Mouse (Mus musculus): ENCODE data around the gene Dnm2. TPM values are rescaled to one million over a fixed set of nuclear protein-coding genes. Genes with fewer than 3 reads are reported as not detected.

The Dnm2 gene
- polyA plus RNA-seq, 1 experiment from 2014 or later, result 81.1 TPM

DNA sequence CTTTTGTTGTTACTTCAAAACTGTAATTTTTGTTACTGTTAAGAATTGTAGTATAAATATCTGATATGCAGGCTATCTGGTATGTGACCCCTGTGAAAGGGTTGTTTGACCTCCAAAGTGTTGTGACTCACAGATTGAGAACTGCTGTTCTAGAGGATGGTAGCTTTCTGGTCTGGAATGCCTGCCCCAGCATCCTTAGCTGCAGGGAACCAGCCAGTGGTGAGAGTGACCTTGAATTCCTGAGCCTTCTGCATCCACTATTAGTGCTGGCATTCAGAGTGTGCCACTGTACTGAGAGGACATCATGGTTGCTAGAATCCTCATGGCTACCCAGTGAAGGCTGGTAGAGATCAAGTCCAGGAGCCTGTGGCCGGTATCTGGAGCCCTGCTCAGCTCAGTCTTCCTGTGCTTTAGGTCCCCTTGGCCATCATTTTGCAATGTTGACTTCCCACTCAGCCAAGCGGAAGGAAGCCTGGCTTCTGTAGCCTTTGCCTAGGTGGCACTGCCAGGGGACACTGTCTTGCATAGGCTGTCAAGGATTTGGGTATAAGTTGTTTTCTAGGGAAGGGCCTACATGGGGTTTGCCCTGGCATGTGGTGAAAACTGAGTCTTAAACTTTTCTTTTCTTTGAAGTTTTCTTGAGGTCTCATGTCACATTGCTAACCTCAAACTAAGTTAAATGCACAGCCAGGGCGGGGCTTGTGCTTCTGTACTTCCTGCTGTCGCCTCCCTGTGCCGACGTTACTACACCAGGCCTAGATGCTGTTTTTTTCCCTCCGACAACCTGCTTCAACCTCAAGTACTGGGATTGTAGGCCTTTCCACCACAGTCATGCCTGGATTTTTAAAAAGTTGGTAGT lies 11.3 kb downstream of the Dnm2 start:
- H3K4me3 ChIP-seq (ENCODE audit: low read depth, low read length), result no peak overlapping the region
- TF ChIP-seq CTCF (IDR thresholded peaks at IDR 0.05) (no peak), EP300 (IDR thresholded peaks at IDR 0.05) (no peak)
- no peaks in the 10 kb centered on the region for H3K27me3 ChIP-seq (replicated peaks; ENCODE audit: insufficient read depth, low read length)
- H3K9me3 ChIP-seq (ENCODE audit: low read length), result no peaks in the 10 kb centered on the region
- peak overlapping the region; percentile 74; the same call in 1 of the 2 replicates for H3K27ac ChIP-seq (ENCODE audit: low read length)
- H3K4me1 ChIP-seq (ENCODE audit: insufficient read depth, low read depth, low read length), result peaks cover 20% of the 10 kb centered on the region; the same call in 1 of the 2 replicates
- no peaks in the 10 kb centered on the region for H3K36me3 ChIP-seq (ENCODE audit: insufficient read depth, low read length)
- WGBS, result 59% methylated on average over 7 of the region's 7 CpGs
- ATAC-seq, result no peak; the same call in 1 of the 2 replicates
- DNase-seq (ENCODE audit: low spot score), result peak; percentile 50
- no peak overlapping the region for H3K9ac ChIP-seq (replicated peaks; ENCODE audit: low read depth)
- H3K4me2 ChIP-seq (replicated peaks; ENCODE audit: low read depth, low read length), result no peak overlapping the region

- ATAC-seq, result no peak
- no peaks in the 10 kb centered on the region for H3K36me3 ChIP-seq (ENCODE audit: insufficient read depth, low read length)
- peak overlapping the region; percentile 74 for H3K27ac ChIP-seq (ENCODE audit: low read length)
- no peak for DNase-seq (ENCODE audit: low spot score)
- no peak for TF ChIP-seq EP300 (IDR thresholded peaks at IDR 0.05)
- no peak for TF ChIP-seq CTCF (IDR thresholded peaks at IDR 0.05)
- H3K9ac ChIP-seq (replicated peaks; ENCODE audit: low read depth), result no peak overlapping the region
- WGBS, result 92% methylated on average over 6 of the region's 6 CpGs
- no peak overlapping the region for H3K4me2 ChIP-seq (replicated peaks; ENCODE audit: low read depth, low read length)
- H3K4me3 ChIP-seq (ENCODE audit: low read depth, low read length), result no peak overlapping the region
- no peaks in the 10 kb centered on the region for H3K27me3 ChIP-seq (replicated peaks; ENCODE audit: insufficient read depth, low read length)
- H3K4me1 ChIP-seq (ENCODE audit: insufficient read depth, low read depth, low read length), result peaks cover 20% of the 10 kb centered on the region; the same call in 1 of the 2 replicates
- H3K9me3 ChIP-seq (ENCODE audit: low read length), result no peaks in the 10 kb centered on the region
Observed at GRCm38 (mm10) chr9:21437577-21437976, 12.9 kb downstream of the Dnm2 start.

GRCm38 (mm10) chr9:21438219-21438618 lies 13.5 kb downstream of the Dnm2 start:
- H3K4me1 ChIP-seq (ENCODE audit: insufficient read depth, low read depth, low read length), result peaks cover 20% of the 10 kb centered on the region; the same call in 1 of the 2 replicates

DNA sequence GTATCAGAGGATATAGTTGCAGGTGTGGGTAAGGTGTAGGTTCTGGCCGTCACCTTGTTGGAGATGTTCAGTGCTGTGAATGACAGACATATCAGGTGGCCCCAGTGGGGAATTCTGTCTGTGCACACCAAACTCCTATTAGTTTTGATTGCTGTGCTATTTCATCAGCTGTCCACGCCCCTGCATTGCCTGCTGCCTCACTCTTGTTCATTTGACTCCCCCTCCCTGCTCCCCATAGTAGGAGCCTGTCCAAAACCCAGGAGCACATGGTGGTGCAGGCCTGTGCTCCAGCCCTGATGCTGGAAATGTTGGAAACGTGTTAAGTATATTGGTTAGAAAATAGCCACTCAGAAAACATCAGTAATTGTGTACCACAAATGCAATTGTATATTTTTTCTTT lies 14.7 kb downstream of the Dnm2 start:
- WGBS, result 79% methylated on average over 3 of the region's 3 CpGs
- ATAC-seq (0 out of 2 replicates have a peak, but pooled peaks have one; percentile 28), DNase-seq (ENCODE audit: low spot score) (peak; percentile 37)
- no peak overlapping the region for H3K4me2 ChIP-seq (replicated peaks; ENCODE audit: low read depth, low read length)
- H3K36me3 ChIP-seq (ENCODE audit: insufficient read depth, low read length), result no peaks in the 10 kb centered on the region
- no peak overlapping the region for H3K9ac ChIP-seq (replicated peaks; ENCODE audit: low read depth)
- H3K9me3 ChIP-seq (ENCODE audit: low read length), result no peaks in the 10 kb centered on the region
- no peaks in the 10 kb centered on the region for H3K27me3 ChIP-seq (replicated peaks; ENCODE audit: insufficient read depth, low read length)
- TF ChIP-seq CTCF (IDR thresholded peaks at IDR 0.05), result no peak
- no peak for TF ChIP-seq EP300 (IDR thresholded peaks at IDR 0.05)
- H3K27ac ChIP-seq (ENCODE audit: low read length), result no peak overlapping the region
- peaks cover 20% of the 10 kb centered on the region; the same call in 1 of the 2 replicates for H3K4me1 ChIP-seq (ENCODE audit: insufficient read depth, low read depth, low read length)
- H3K4me3 ChIP-seq (ENCODE audit: low read depth, low read length), result no peak overlapping the region

More at GRCm38 (mm10) chr9:21438219-21438618, 13.5 kb downstream of the Dnm2 start:
- Histone ChIP-seq H3K4me2 (replicated peaks; ENCODE audit: low read depth, low read length) (no peak overlapping the region), H3K27me3 (replicated peaks; ENCODE audit: insufficient read depth, low read length) (no peaks in the 10 kb centered on the region), H3K36me3 (ENCODE audit: insufficient read depth, low read length) (no peaks in the 10 kb centered on the region), H3K4me3 (ENCODE audit: low read depth, low read length) (no peak overlapping the region), H3K9ac (replicated peaks; ENCODE audit: low read depth) (no peak overlapping the region), H3K27ac (ENCODE audit: low read length) (peak overlapping the region; percentile 74), H3K9me3 (ENCODE audit: low read length) (no peaks in the 10 kb centered on the region)
- DNase-seq (ENCODE audit: low spot score) (peak; percentile 87), ATAC-seq (peak; percentile 75)
- TF ChIP-seq EP300 (IDR thresholded peaks at IDR 0.05) (peak; percentile 81), CTCF (IDR thresholded peaks at IDR 0.05) (no peak)
- 40% methylated on average over 3 of the region's 3 CpGs for WGBS

DNA sequence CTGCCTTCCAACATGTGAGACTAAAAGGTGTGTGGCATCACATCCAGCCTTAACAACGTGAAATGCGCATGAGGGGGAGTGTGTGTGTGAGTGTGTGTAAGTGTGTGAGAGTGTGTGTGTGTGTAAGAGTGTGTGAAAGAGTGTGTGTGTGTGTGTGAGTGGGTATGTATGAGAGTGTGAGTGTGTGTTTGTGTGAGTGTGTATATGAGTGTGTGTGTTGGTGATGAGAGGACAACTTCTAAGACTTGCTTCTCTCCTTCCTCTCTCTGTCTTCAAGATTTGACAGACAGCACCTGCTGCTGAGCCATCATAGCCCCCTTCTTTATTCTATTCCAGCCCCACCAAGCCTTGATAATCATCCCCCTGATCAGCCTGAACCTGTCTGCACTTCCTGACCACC lies 15.2 kb downstream of the Dnm2 start:
- WGBS, result 80% methylated on average over 2 of the region's 2 CpGs

GRCm38 (mm10) chr9:21440387-21440786 lies 15.7 kb downstream of the Dnm2 start:
- Histone ChIP-seq H3K4me1 (ENCODE audit: insufficient read depth, low read depth, low read length) (peaks cover 22% of the 10 kb centered on the region; the same call in 1 of the 2 replicates), H3K4me2 (replicated peaks; ENCODE audit: low read depth, low read length) (no peak overlapping the region), H3K9me3 (ENCODE audit: low read length) (no peaks in the 10 kb centered on the region), H3K27ac (ENCODE audit: low read length) (no peak overlapping the region), H3K27me3 (replicated peaks; ENCODE audit: insufficient read depth, low read length) (no peaks in the 10 kb centered on the region), H3K36me3 (ENCODE audit: insufficient read depth, low read length) (no peaks in the 10 kb centered on the region), H3K9ac (replicated peaks; ENCODE audit: low read depth) (no peak overlapping the region), H3K4me3 (ENCODE audit: low read depth, low read length) (no peak overlapping the region)
- ATAC-seq (no peak), DNase-seq (ENCODE audit: low spot score) (no peak)
- TF ChIP-seq CTCF (IDR thresholded peaks at IDR 0.05) (no peak), EP300 (IDR thresholded peaks at IDR 0.05) (no peak)

More for the DNA sequence above, 15.2 kb downstream of the Dnm2 start:
- H3K4me1 ChIP-seq (ENCODE audit: insufficient read depth, low read depth, low read length), result peaks cover 22% of the 10 kb centered on the region; the same call in 1 of the 2 replicates
- H3K9me3 ChIP-seq (ENCODE audit: low read length), result no peaks in the 10 kb centered on the region
- no peak overlapping the region for H3K9ac ChIP-seq (replicated peaks; ENCODE audit: low read depth)
- no peak overlapping the region for H3K4me3 ChIP-seq (ENCODE audit: low read depth, low read length)
- H3K36me3 ChIP-seq (ENCODE audit: insufficient read depth, low read length), result no peaks in the 10 kb centered on the region
- ATAC-seq, result no peak
- no peaks in the 10 kb centered on the region for H3K27me3 ChIP-seq (replicated peaks; ENCODE audit: insufficient read depth, low read length)
- no peak overlapping the region for H3K27ac ChIP-seq (ENCODE audit: low read length)
- no peak overlapping the region for H3K4me2 ChIP-seq (replicated peaks; ENCODE audit: low read depth, low read length)
- TF ChIP-seq CTCF (IDR thresholded peaks at IDR 0.05) (no peak), EP300 (IDR thresholded peaks at IDR 0.05) (no peak)
- DNase-seq (ENCODE audit: low spot score), result no peak

All from lung, postnatal 0 days (tissue).